Mouse (Mus musculus) erythroblast, embryonic 14.5 days (primary cell): Measurements from ENCODE around the gene Sgk1.

Experiments used
- GATA1 ChIP-seq: IDR thresholded peaks from 2 replicates; pipeline ENCODE4 v1.6.1; 2012; ENCODE audit warnings: low read length, inconsistent platforms, mixed read lengths
- TAL1 ChIP-seq: IDR thresholded peaks from 3 replicates; pipeline ENCODE4 v1.6.1; 2012; ENCODE audit warnings: low read length, inconsistent platforms, mixed read lengths

DNA sequence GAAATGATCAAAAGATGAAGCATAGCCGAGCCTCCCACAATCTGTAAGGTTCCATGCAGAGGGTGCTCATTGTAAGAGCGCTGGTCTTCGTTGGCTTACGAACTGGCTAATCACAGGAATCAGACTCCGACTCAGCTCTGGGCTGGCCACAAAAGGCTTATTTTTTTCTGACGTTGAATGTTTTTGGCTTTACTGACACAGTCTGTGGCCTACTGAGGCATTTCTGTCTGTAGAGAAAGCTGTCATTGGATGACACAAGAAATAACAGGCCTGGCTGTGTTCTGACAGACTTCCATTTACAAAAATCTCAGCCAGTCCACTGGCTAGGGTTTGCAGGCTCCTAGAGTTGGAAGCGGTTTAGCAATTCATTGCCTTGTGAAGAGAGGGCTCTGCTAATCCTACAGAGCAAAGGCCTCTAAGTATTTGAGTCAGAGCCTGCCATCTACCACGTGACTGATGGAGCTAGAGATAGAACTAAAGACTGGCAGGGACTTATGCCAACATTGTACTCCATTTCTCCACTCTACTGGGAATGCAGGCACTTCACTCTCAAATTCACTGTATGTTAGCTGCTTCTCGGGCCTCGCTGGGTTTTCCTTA, 48.9 kb downstream of the Sgk1 start:
- TF ChIP-seq GATA1 (no peak), TAL1 (no peak)
